Mouse (Mus musculus): ENCODE measurements around the gene Gimap5. TPM values are rescaled to one million over a fixed set of nuclear protein-coding genes. Genes with fewer than 3 reads are reported as not detected.
A peak's percentile ranks its signal among the peaks of the same experiment; 100 is the strongest.

Gene Gimap5
- polyA plus RNA-seq, 1 experiment: 10.2 TPM

DNA sequence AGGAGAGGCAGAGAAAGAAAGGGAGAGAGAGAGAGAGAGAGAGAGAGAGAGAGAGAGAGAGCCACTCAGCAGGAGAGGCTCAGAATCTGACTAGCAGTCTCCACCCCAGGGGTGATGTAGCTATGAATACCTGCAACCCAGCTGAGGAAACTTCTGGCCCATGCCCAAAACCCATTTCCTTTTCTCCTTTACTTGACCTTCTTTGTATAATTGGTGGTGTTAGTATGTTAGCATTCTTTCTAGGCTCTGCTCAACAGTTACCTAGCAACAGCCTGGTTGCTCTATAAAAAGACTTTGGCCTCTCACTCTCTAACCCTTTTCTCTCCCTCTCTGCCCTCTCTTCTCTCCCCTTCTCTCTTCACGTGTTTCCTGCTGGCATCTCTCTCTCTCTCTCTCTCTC lies 20.5 kb upstream of the Gimap5 start:
- TF ChIP-seq CTCF (IDR thresholded peaks at IDR 0.05; ENCODE audit: extremely low read depth, insufficient read length, insufficient replicate concordance, low read depth, low read length) (no peak), POLR2A (IDR thresholded peaks at IDR 0.05; ENCODE audit: low read depth, low read length) (no peak)
- Histone ChIP-seq H3K27me3 (ENCODE audit: control insufficient read depth, insufficient read depth, low read length) (no peaks in the 10 kb centered on the region), H3K4me1 (ENCODE audit: control insufficient read depth, insufficient read depth, insufficient read length, low read length) (peaks cover 4% of the 10 kb centered on the region; the same call in 1 of the 2 replicates), H3K27ac (ENCODE audit: insufficient read depth, low read depth, low read length) (peak overlapping the region; percentile 49), H3K36me3 (ENCODE audit: control insufficient read depth, insufficient read depth, low read length) (no peaks in the 10 kb centered on the region), H3K4me3 (ENCODE audit: low read depth, low read length) (no peak overlapping the region)
- WGBS: 9% methylated on average over 1 of the region's 1 CpGs

DNA sequence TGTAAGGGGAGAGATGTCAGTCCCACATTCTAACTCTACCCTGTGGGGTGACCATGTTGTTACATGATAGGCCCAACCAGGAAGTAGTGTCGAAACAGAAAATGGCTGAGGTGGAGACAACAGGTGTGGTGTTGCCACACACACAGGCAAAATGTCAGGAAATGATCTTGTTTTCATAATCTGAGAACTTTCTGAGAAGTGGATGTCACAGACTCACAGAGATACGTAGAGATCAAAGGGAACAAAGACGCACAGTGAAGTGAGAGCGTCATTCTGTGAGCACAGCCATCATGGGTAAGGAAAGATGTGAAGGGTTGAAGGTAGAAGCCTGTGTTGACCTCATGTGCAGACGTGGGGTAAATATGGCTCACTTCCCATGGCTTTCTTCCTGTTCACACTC lies 18.2 kb upstream of the Gimap5 start:
- Histone ChIP-seq H3K36me3 (ENCODE audit: control insufficient read depth, insufficient read depth, low read length) (no peaks in the 10 kb centered on the region), H3K4me3 (ENCODE audit: low read depth, low read length) (no peak overlapping the region), H3K27ac (ENCODE audit: insufficient read depth, low read depth, low read length) (peak overlapping the region; percentile 54), H3K27me3 (ENCODE audit: control insufficient read depth, insufficient read depth, low read length) (no peaks in the 10 kb centered on the region), H3K4me1 (ENCODE audit: control insufficient read depth, insufficient read depth, insufficient read length, low read length) (peaks cover 4% of the 10 kb centered on the region; the same call in 1 of the 2 replicates)
- WGBS: 92% methylated on average over 5 of the region's 5 CpGs
- TF ChIP-seq CTCF (IDR thresholded peaks at IDR 0.05; ENCODE audit: extremely low read depth, insufficient read length, insufficient replicate concordance, low read depth, low read length) (no peak), POLR2A (IDR thresholded peaks at IDR 0.05; ENCODE audit: low read depth, low read length) (no peak)

DNA sequence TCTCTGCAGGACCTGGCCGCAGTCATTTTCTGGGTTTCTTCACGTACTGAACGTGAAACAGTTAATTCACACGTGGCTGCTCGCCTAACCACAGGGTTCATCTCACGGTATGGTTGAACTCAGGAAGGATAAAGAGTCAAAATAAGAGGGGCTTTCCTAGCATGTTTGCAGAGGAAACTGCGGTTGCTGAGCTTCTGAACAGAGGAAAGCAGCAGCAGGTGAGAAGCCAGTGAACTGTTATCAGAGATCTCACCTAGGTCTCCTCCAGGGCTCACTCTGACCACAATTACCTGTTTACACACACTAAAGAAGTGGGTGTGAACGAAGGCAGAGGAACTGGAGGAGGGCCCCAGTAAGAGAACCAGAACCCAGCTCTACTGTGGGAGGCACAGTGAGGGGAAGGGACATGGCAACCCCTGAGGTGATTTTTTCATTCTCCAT lies 13.1 kb upstream of the Gimap5 start:
- no peaks in the 10 kb centered on the region for H3K4me1 ChIP-seq (ENCODE audit: control insufficient read depth, insufficient read depth, insufficient read length, low read length)
- 23% methylated on average over 8 of the region's 8 CpGs for WGBS
- no peaks in the 10 kb centered on the region for H3K36me3 ChIP-seq (ENCODE audit: control insufficient read depth, insufficient read depth, low read length)
- H3K27ac ChIP-seq (ENCODE audit: insufficient read depth, low read depth, low read length): peak overlapping the region; percentile 52
- H3K27me3 ChIP-seq (ENCODE audit: control insufficient read depth, insufficient read depth, low read length): no peaks in the 10 kb centered on the region
- H3K4me3 ChIP-seq (ENCODE audit: low read depth, low read length): no peak overlapping the region
- TF ChIP-seq CTCF (IDR thresholded peaks at IDR 0.05; ENCODE audit: extremely low read depth, insufficient read length, insufficient replicate concordance, low read depth, low read length): no peak

DNA sequence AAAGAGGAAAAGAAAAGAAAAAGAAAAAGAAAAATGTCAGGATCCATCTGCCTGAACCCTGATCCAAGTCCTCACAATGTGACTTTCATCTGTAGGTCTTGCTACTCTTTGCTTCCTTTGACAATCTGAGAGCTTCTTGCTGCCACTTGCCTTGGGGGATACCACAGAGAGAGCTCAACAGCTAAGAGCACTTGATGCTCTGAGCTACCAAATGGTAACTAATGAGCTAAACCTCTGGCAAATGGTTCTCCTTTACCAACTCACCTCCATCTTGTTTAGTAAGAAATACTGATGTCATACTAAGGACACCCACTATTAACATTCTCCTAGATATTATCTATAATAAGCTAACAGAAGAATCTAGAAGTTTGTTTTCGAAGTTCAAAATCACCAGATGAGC lies 12.3 kb upstream of the Gimap5 start:
- H3K4me3 ChIP-seq (ENCODE audit: low read depth, low read length): no peak overlapping the region
- WGBS: 92% methylated on average over 1 of the region's 1 CpGs
- peak overlapping the region; percentile 49; the same call in 1 of the 2 replicates for H3K27ac ChIP-seq (ENCODE audit: insufficient read depth, low read depth, low read length)

DNA sequence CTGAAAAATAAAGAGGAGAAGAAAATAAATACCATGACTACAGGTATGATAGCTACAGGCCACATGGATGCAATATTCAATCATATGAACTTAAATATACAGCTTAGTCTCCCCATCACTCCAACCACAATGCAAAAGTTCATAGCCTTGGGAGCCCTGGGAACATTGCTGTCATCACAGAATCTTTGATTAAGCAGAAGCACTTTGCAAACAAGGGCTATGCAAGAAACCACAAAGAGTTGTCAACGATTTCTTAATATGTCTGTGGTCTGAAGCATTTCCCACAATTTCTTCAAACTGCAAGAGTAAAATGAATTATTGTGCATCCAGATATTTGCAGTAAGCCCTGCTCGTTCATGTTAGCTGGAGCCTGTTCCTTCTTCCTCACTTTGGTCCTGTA lies 8.9 kb upstream of the Gimap5 start:
- H3K36me3 ChIP-seq (ENCODE audit: control insufficient read depth, insufficient read depth, low read length): no peaks in the 10 kb centered on the region
- no peaks in the 10 kb centered on the region for H3K27me3 ChIP-seq (ENCODE audit: control insufficient read depth, insufficient read depth, low read length)
- peak overlapping the region; percentile 66 for H3K27ac ChIP-seq (ENCODE audit: insufficient read depth, low read depth, low read length)
- no peak for TF ChIP-seq POLR2A (IDR thresholded peaks at IDR 0.05; ENCODE audit: low read depth, low read length)
- no peak for TF ChIP-seq CTCF (IDR thresholded peaks at IDR 0.05; ENCODE audit: extremely low read depth, insufficient read length, insufficient replicate concordance, low read depth, low read length)
- H3K4me1 ChIP-seq (ENCODE audit: control insufficient read depth, insufficient read depth, insufficient read length, low read length): peaks cover 9% of the 10 kb centered on the region
- no peak overlapping the region for H3K4me3 ChIP-seq (ENCODE audit: low read depth, low read length)
- 66% methylated on average over 2 of the region's 2 CpGs for WGBS

More for the DNA sequence above, 12.3 kb upstream of the Gimap5 start:
- Histone ChIP-seq H3K36me3 (ENCODE audit: control insufficient read depth, insufficient read depth, low read length) (no peaks in the 10 kb centered on the region), H3K27me3 (ENCODE audit: control insufficient read depth, insufficient read depth, low read length) (no peaks in the 10 kb centered on the region), H3K4me1 (ENCODE audit: control insufficient read depth, insufficient read depth, insufficient read length, low read length) (no peaks in the 10 kb centered on the region)
- TF ChIP-seq CTCF (IDR thresholded peaks at IDR 0.05; ENCODE audit: extremely low read depth, insufficient read length, insufficient replicate concordance, low read depth, low read length): no peak
- TF ChIP-seq POLR2A (IDR thresholded peaks at IDR 0.05; ENCODE audit: low read depth, low read length): no peak

DNA sequence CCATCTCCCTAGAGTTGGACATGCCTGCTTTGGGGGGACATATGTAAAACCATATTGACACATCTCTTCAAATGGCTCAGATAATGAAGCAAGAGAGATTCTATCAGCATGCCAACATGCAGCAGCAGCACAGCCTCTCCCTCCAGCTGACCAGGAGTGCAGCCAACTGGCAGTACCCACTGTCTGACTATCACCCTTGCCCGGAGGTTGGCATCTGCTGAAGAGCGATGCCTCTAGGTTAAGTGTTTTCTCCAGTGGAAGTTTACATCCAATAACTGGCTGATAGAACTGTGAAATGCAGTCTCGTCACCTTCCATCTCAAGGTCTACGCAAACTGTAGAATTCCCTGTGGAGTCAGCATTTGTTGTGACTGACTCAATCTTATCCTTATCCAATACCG lies 8.3 kb upstream of the Gimap5 start:
- no peak for TF ChIP-seq POLR2A (IDR thresholded peaks at IDR 0.05; ENCODE audit: low read depth, low read length)
- TF ChIP-seq CTCF (IDR thresholded peaks at IDR 0.05; ENCODE audit: extremely low read depth, insufficient read length, insufficient replicate concordance, low read depth, low read length): no peak
- Histone ChIP-seq H3K27me3 (ENCODE audit: control insufficient read depth, insufficient read depth, low read length) (no peaks in the 10 kb centered on the region), H3K27ac (ENCODE audit: insufficient read depth, low read depth, low read length) (peak overlapping the region; percentile 66), H3K4me3 (ENCODE audit: low read depth, low read length) (peak overlapping the region; percentile 11; the same call in 1 of the 2 replicates), H3K4me1 (ENCODE audit: control insufficient read depth, insufficient read depth, insufficient read length, low read length) (peaks cover 12% of the 10 kb centered on the region), H3K36me3 (ENCODE audit: control insufficient read depth, insufficient read depth, low read length) (no peaks in the 10 kb centered on the region)
- 86% methylated on average over 5 of the region's 5 CpGs for WGBS

DNA sequence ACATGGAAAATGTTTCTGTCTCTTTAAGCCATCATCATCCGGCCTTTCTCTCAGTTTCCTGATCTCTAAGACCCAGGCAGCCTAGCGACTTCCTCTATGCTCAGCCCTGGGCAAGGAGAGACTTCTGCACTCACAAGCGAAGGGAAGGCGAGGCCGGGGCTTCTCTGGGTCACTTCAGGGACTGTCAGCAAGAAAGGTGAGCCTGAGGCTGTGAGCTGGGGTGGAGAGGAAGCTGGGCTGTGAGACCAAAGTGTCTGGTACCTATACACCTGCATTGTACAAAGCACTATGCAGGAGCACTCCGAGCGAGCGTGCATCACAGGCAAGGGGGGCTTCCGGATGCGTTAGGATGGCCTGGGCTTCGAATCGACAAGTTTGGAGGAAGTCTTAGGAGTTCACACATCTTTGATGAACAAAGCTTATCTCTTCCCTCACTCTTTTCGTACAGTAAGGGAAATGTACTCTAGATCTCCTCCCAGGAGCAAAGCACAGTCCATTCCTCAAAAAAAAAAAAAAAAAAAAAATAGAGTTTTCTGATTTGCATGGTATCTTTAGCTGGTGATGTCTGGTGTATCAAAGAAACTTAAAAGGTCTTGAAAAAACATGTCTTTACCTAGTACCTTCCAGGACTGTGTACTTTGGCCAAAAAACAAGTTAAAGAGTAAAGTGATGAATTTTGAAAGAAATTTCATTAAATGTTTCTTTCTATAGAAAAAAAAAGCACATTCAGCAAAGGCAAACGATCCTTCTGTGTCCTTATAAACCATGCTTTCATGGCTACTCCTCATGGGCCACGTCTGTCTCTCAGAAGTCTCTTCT lies 6.8 kb upstream of the Gimap5 start, which contains the start of gene Gimap1:
Gene Gimap1 (plus strand): TSS at position 94 of the 819 bp plus-strand sequence.
- WGBS: 48% methylated on average over 15 of the region's 15 CpGs
- peaks cover 15% of the 10 kb centered on the region for H3K4me1 ChIP-seq (ENCODE audit: control insufficient read depth, insufficient read depth, insufficient read length, low read length)
- TF ChIP-seq CTCF (IDR thresholded peaks at IDR 0.05; ENCODE audit: extremely low read depth, insufficient read length, insufficient replicate concordance, low read depth, low read length): no peak
- peak; percentile 59; the same call in 1 of the 2 replicates for TF ChIP-seq POLR2A (IDR thresholded peaks at IDR 0.05; ENCODE audit: low read depth, low read length)
- H3K36me3 ChIP-seq (ENCODE audit: control insufficient read depth, insufficient read depth, low read length): no peaks in the 10 kb centered on the region
- no peaks in the 10 kb centered on the region for H3K27me3 ChIP-seq (ENCODE audit: control insufficient read depth, insufficient read depth, low read length)
- peak within 1 kb of the TSS; percentile 66 for H3K4me3 ChIP-seq (ENCODE audit: low read depth, low read length)
- H3K27ac ChIP-seq (ENCODE audit: insufficient read depth, low read depth, low read length): peak within 1 kb of the TSS; percentile 82

All from small intestine, adult 2 months (tissue).